Mouse (Mus musculus): ENCODE results near the gene Cops7a. TPM values are rescaled to one million over a fixed set of nuclear protein-coding genes. Genes with fewer than 3 reads are reported as not detected.

Cops7a gene
- polyA plus RNA-seq, 1 experiment from 2014 or later = 104 TPM

- no peak for ATAC-seq (ENCODE audit: low FRiP score)
These were observed 30.6 kb upstream of the Cops7a start for GRCm38 (mm10) chr6:124995831-124996403.

GRCm38 (mm10) chr6:124995246-124995645 lies 29.9 kb upstream of the Cops7a start:
- peaks cover 2% of the 10 kb centered on the region; the same call in 1 of the 2 replicates for H3K9me3 ChIP-seq
- no peak for ATAC-seq (ENCODE audit: low FRiP score)
- no peak overlapping the region for H3K9ac ChIP-seq
- H3K4me3 ChIP-seq (replicated peaks) = no peak overlapping the region
- no peaks in the 10 kb centered on the region for H3K36me3 ChIP-seq (replicated peaks)
- H3K27me3 ChIP-seq = peaks cover 88% of the 10 kb centered on the region
- H3K4me2 ChIP-seq = no peak overlapping the region
- no peak overlapping the region for H3K27ac ChIP-seq
- H3K4me1 ChIP-seq = peaks cover 30% of the 10 kb centered on the region
- 80% methylated on average over 7 of the region's 7 CpGs for WGBS

More at GRCm38 (mm10) chr6:124995831-124996403, 30.6 kb upstream of the Cops7a start:
- WGBS = 43% methylated on average over 8 of the region's 8 CpGs
- peaks cover 95% of the 10 kb centered on the region for H3K27me3 ChIP-seq
- peak overlapping the region; percentile 65 for H3K4me3 ChIP-seq (replicated peaks)
- H3K9ac ChIP-seq = peak overlapping the region; percentile 80
- peak overlapping the region; percentile 100 for H3K4me2 ChIP-seq
- peaks cover 30% of the 10 kb centered on the region for H3K4me1 ChIP-seq
- no peak overlapping the region for H3K27ac ChIP-seq
- no peaks in the 10 kb centered on the region for H3K36me3 ChIP-seq (replicated peaks)
- H3K9me3 ChIP-seq = no peaks in the 10 kb centered on the region

- peak overlapping the region; percentile 9; the same call in 1 of the 2 replicates for H3K4me3 ChIP-seq (replicated peaks)
- H3K4me2 ChIP-seq = peak overlapping the region; percentile 25; the same call in 1 of the 2 replicates
- no peaks in the 10 kb centered on the region for H3K36me3 ChIP-seq (replicated peaks)
- H3K27me3 ChIP-seq = peaks cover 75% of the 10 kb centered on the region
- ATAC-seq (ENCODE audit: low FRiP score) = no peak
- peaks cover 9% of the 10 kb centered on the region for H3K9me3 ChIP-seq
- H3K9ac ChIP-seq = peak overlapping the region; percentile 47
- no peak overlapping the region for H3K27ac ChIP-seq
- 7% methylated on average over 10 of the region's 11 CpGs for WGBS
- peaks cover 30% of the 10 kb centered on the region for H3K4me1 ChIP-seq
These were observed 28.5 kb upstream of the Cops7a start for GRCm38 (mm10) chr6:124993876-124994275.

GRCm38 (mm10) chr6:124993365-124993764 lies 28.0 kb upstream of the Cops7a start:
- Histone ChIP-seq H3K4me1 (peaks cover 30% of the 10 kb centered on the region), H3K4me2 (no peak overlapping the region), H3K9me3 (peaks cover 9% of the 10 kb centered on the region), H3K4me3 (replicated peaks) (no peak overlapping the region), H3K36me3 (replicated peaks) (no peaks in the 10 kb centered on the region), H3K27ac (no peak overlapping the region), H3K9ac (no peak overlapping the region), H3K27me3 (peaks cover 69% of the 10 kb centered on the region)
- ATAC-seq (ENCODE audit: low FRiP score) = no peak
- 85% methylated on average over 9 of the region's 9 CpGs for whole genome bisulfite sequencing

GRCm38 (mm10) chr6:124992241-124992640 lies 26.9 kb upstream of the Cops7a start:
- Histone ChIP-seq H3K27me3 (peaks cover 58% of the 10 kb centered on the region), H3K36me3 (replicated peaks) (no peaks in the 10 kb centered on the region), H3K4me3 (replicated peaks) (no peak overlapping the region), H3K9me3 (peaks cover 9% of the 10 kb centered on the region), H3K27ac (no peak overlapping the region), H3K9ac (no peak overlapping the region), H3K4me2 (no peak overlapping the region), H3K4me1 (peaks cover 20% of the 10 kb centered on the region)
- ATAC-seq (ENCODE audit: low FRiP score) = no peak
- 81% methylated on average over 4 of the region's 4 CpGs for WGBS

GRCm38 (mm10) chr6:124967766-124968165 lies 2.4 kb upstream of the Cops7a start:
- Histone ChIP-seq H3K9me3 (no peaks in the 10 kb centered on the region), H3K36me3 (replicated peaks) (peaks cover 7% of the 10 kb centered on the region)

GRCm38 (mm10) chr6:124966466-124967118 lies 1.3 kb upstream of the Cops7a start:
- peaks cover 6% of the 10 kb centered on the region; the same call in 1 of the 2 replicates for H3K27me3 ChIP-seq
- peaks cover 17% of the 10 kb centered on the region for H3K4me1 ChIP-seq
- WGBS = 97% methylated on average over 7 of the region's 7 CpGs
- no peak overlapping the region for H3K9ac ChIP-seq
- H3K9me3 ChIP-seq = no peaks in the 10 kb centered on the region
- H3K27ac ChIP-seq = no peak overlapping the region
- H3K4me2 ChIP-seq = peak overlapping the region; percentile 90
- no peak for ATAC-seq (ENCODE audit: low FRiP score)
- H3K4me3 ChIP-seq (replicated peaks) = peak overlapping the region; percentile 81
- H3K36me3 ChIP-seq (replicated peaks) = peaks cover 15% of the 10 kb centered on the region

More at GRCm38 (mm10) chr6:124967766-124968165, 2.4 kb upstream of the Cops7a start:
- no peak for ATAC-seq (ENCODE audit: low FRiP score)
- H3K9ac ChIP-seq = no peak overlapping the region
- H3K4me2 ChIP-seq = no peak overlapping the region
- 71% methylated on average over 4 of the region's 4 CpGs for WGBS
- no peak overlapping the region for H3K27ac ChIP-seq
- H3K27me3 ChIP-seq = peaks cover 6% of the 10 kb centered on the region; the same call in 1 of the 2 replicates
- peaks cover 17% of the 10 kb centered on the region for H3K4me1 ChIP-seq
- no peak overlapping the region for H3K4me3 ChIP-seq (replicated peaks)

GRCm38 (mm10) chr6:124965747-124966146 lies 409 bp upstream of the Cops7a start:
- Histone ChIP-seq H3K9ac (peak overlapping the region; percentile 87), H3K4me2 (peak overlapping the region; percentile 90), H3K4me1 (peaks cover 17% of the 10 kb centered on the region), H3K36me3 (replicated peaks) (peaks cover 23% of the 10 kb centered on the region), H3K4me3 (replicated peaks) (peak overlapping the region; percentile 81), H3K27ac (peak overlapping the region; percentile 90), H3K9me3 (no peaks in the 10 kb centered on the region), H3K27me3 (peaks cover 3% of the 10 kb centered on the region; the same call in 1 of the 2 replicates)
- no peak for ATAC-seq (ENCODE audit: low FRiP score)
- 15% methylated on average over 15 of the region's 15 CpGs for WGBS

GRCm38 (mm10) chr6:124964638-124965037 lies 700 bp downstream of the Cops7a start:
- Histone ChIP-seq H3K4me3 (replicated peaks) (peak overlapping the region; percentile 81), H3K4me1 (peaks cover 17% of the 10 kb centered on the region), H3K4me2 (peak overlapping the region; percentile 90), H3K27ac (peak overlapping the region; percentile 90; the same call in 1 of the 2 replicates), H3K36me3 (replicated peaks) (peaks cover 34% of the 10 kb centered on the region), H3K27me3 (0 out of 2 replicates have a peak, but pooled peaks cover under 1% of the 10 kb centered on the region), H3K9me3 (no peaks in the 10 kb centered on the region), H3K9ac (peak overlapping the region; percentile 87)
- ATAC-seq (ENCODE audit: low FRiP score) = peak; percentile 31
- WGBS = 39% methylated on average over 16 of the region's 16 CpGs

- H3K9ac ChIP-seq = no peak overlapping the region
- WGBS = 93% methylated on average over 12 of the region's 12 CpGs
- no peak for ATAC-seq (ENCODE audit: low FRiP score)
- no peak overlapping the region for H3K4me2 ChIP-seq
- H3K9me3 ChIP-seq = no peaks in the 10 kb centered on the region
- no peak overlapping the region for H3K27ac ChIP-seq
- H3K4me3 ChIP-seq (replicated peaks) = no peak overlapping the region
- no peaks in the 10 kb centered on the region for H3K27me3 ChIP-seq
- H3K36me3 ChIP-seq (replicated peaks) = peaks cover 56% of the 10 kb centered on the region
- H3K4me1 ChIP-seq = peaks cover 11% of the 10 kb centered on the region
These were observed 4.3 kb downstream of the Cops7a start for GRCm38 (mm10) chr6:124961021-124961420.

- H3K36me3 ChIP-seq (replicated peaks) = peaks cover 58% of the 10 kb centered on the region
- H3K4me1 ChIP-seq = peaks cover 9% of the 10 kb centered on the region
- H3K27ac ChIP-seq = no peak overlapping the region
- no peak overlapping the region for H3K4me2 ChIP-seq
- 92% methylated on average over 13 of the region's 13 CpGs for WGBS
- H3K9me3 ChIP-seq = no peaks in the 10 kb centered on the region
- no peak overlapping the region for H3K4me3 ChIP-seq (replicated peaks)
- no peak overlapping the region for H3K9ac ChIP-seq
- H3K27me3 ChIP-seq = no peaks in the 10 kb centered on the region
- no peak for ATAC-seq (ENCODE audit: low FRiP score)
These were observed 5.4 kb downstream of the Cops7a start for GRCm38 (mm10) chr6:124959960-124960359.

- ATAC-seq (ENCODE audit: low FRiP score) = no peak
- 80% methylated on average over 3 of the region's 3 CpGs for WGBS
- Histone ChIP-seq H3K4me2 (no peak overlapping the region), H3K27me3 (no peaks in the 10 kb centered on the region), H3K4me3 (replicated peaks) (no peak overlapping the region), H3K36me3 (replicated peaks) (peaks cover 58% of the 10 kb centered on the region), H3K4me1 (no peaks in the 10 kb centered on the region), H3K9me3 (no peaks in the 10 kb centered on the region), H3K9ac (no peak overlapping the region), H3K27ac (no peak overlapping the region)
These were observed 7.2 kb downstream of the Cops7a start for GRCm38 (mm10) chr6:124958127-124958526.
